Mouse (Mus musculus): ENCODE results near the gene Fga.

- TF ChIP-seq EP300 (IDR thresholded peaks at IDR 0.05; ENCODE audit: low read depth), result no peak
- TF ChIP-seq CTCF (IDR thresholded peaks at IDR 0.05; ENCODE audit: low read depth), result no peak
These were observed 840 bp upstream of the Fga start for GRCm38 (mm10) chr3:83025036-83025435.

Measured in heart, postnatal 0 days (tissue).